ENCODE assay signal across 8 mouse cellular contexts in genomic region chr10:8682900-8683299, GRCm38 (mm10).
A peak's percentile ranks its signal among the peaks of the same experiment; 100 is the strongest.
DNase-seq lines count a peak whose midpoint lies in the region; TF ChIP-seq lines count a peak whose summit lies in the region.

No protein-coding gene starts in this region.

- H3K36me3 ChIP-seq in myocyte (ENCODE audit: control insufficient read depth, insufficient read depth): no peaks in the 10 kb centered on the region

- H3K4me2 ChIP-seq in myocyte (ENCODE audit: low read depth): peak overlapping the region; percentile 12

- H3ac ChIP-seq in myocyte (ENCODE audit: control insufficient read depth, insufficient read length): no peak overlapping the region

- TF ChIP-seq POLR2A in cerebellum, adult 2 months (IDR thresholded peaks at IDR 0.05; ENCODE audit: borderline replicate concordance, insufficient read depth, low read length): no peak
- TF ChIP-seq POLR2A in myocyte (IDR thresholded peaks at IDR 0.05; ENCODE audit: insufficient read length, low read depth): no peak

- peak; percentile 74; the same call in 1 of the 2 replicates for TF ChIP-seq CTCF in cerebellum, adult 2 months (IDR thresholded peaks at IDR 0.05; ENCODE audit: borderline replicate concordance, insufficient read depth, low read depth, low read length)

- no peaks in the 10 kb centered on the region for H3K4me1 ChIP-seq in cerebellum, adult 2 months (ENCODE audit: control insufficient read depth, insufficient read depth, low read length)

- DNase-seq in left cerebral cortex, adult 18-20 months (ENCODE audit: low spot score in 2 of 2): peak; percentile 40 to 51
- DNase-seq in left cerebral cortex, adult 11 months (ENCODE audit: low spot score): no peak
- DNase-seq in Muller cell, postnatal 12 days (ENCODE audit: inconsistent ontology term): peak; percentile 31
- peak; percentile 15 to 47 for DNase-seq in cerebellum, adult 2 months
- peak; percentile 20 for DNase-seq in gastrocnemius, postnatal 14 days
- DNase-seq in layer of hippocampus, postnatal 25 days (ENCODE audit: extremely low spot score in 1 of 2, low spot score in 1 of 2): peak; percentile 35 to 79
- peak; percentile 75 for DNase-seq in thymus, postnatal 4 days

- intact Hi-C loops in gastrocnemius, postnatal 14 days (cut with DNase I; ENCODE audit: low total_unique reads): no loop called here

- H3K79me2 ChIP-seq in myocyte (ENCODE audit: control insufficient read depth, insufficient read depth): no peaks in the 10 kb centered on the region

- H3K27ac ChIP-seq in cerebellum, adult 2 months (ENCODE audit: insufficient read depth, low read length): no peak overlapping the region

- H3K4me3 ChIP-seq in cerebellum, adult 2 months (replicated peaks; ENCODE audit: insufficient read depth, low read depth, low read length): no peak overlapping the region
- H3K4me3 ChIP-seq in myocyte: no peak overlapping the region

- H3K27me3 ChIP-seq in cerebellum, adult 2 months (ENCODE audit: control insufficient read depth, insufficient read depth, low read length): no peaks in the 10 kb centered on the region
- H3K27me3 ChIP-seq in myocyte (ENCODE audit: control insufficient read depth, insufficient read depth, insufficient read length): no peaks in the 10 kb centered on the region

- WGBS in cerebellum, adult 2 months: 16% methylated on average over 4 of the region's 4 CpGs

TF ChIP-seq in myocyte, 11 proteins besides CTCF, POLR2A, EP300 and RAD21:
- no peak for TF ChIP-seq MYOD1 (IDR thresholded peaks at IDR 0.05; ENCODE audit: control insufficient read depth in 1 of 3, insufficient read length in 2 of 3, low read depth in 2 of 3)
- TF ChIP-seq TCF12 (IDR thresholded peaks at IDR 0.05; ENCODE audit: insufficient read depth, poor library complexity, severe bottlenecking): no peak
- TF ChIP-seq POLR2AphosphoS2 (IDR thresholded peaks at IDR 0.05; ENCODE audit: insufficient read length, low read depth): no peak
- TF ChIP-seq CEBPB (IDR thresholded peaks at IDR 0.05; ENCODE audit: insufficient read depth, poor library complexity, severe bottlenecking): no peak
- TF ChIP-seq E2F4 (IDR thresholded peaks at IDR 0.05; ENCODE audit: insufficient read depth): no peak
